Mouse (Mus musculus): ENCODE measurements around the gene Gm26602. TPM values are rescaled to one million over a fixed set of nuclear protein-coding genes. Genes with fewer than 3 reads are reported as not detected.

Gm26602 gene
- polyA plus RNA-seq, 1 experiment from 2014 or later = 2.9 TPM

DNA sequence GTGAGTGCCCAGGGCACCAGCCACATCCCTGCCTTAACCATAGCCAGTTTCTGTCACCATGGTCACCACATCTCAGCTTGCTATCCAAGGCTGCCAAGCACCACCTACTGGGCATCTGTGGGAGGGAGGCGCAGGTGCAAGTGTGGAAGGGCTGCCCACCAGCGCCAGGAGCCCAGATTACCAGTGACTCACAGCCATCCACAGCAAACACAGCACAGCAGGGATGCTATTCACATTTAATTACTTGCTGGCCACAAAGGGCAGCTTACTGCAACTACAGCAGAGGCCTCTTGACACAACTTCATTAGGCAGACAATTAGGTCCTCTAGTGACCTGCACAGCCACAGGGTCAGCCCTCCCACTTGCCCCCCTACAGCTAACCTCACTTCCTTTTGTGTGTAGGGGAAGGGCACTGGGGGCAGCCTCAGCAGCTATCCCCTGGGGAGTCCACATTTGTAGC lies 9.7 kb upstream of the Gm26602 start:
- H3K9ac ChIP-seq (ENCODE audit: low read depth, low read length) = no peak overlapping the region
- no peak overlapping the region; the same call in 1 of the 2 replicates for H3K27ac ChIP-seq (ENCODE audit: low read depth, low read length)
- H3K9me3 ChIP-seq (ENCODE audit: control insufficient read depth) = no peaks in the 10 kb centered on the region
- peak; percentile 55 for TF ChIP-seq CTCF (IDR thresholded peaks at IDR 0.05; ENCODE audit: low read depth)
- no peak overlapping the region for H3K4me2 ChIP-seq (replicated peaks; ENCODE audit: low read depth)
- no peaks in the 10 kb centered on the region for H3K4me1 ChIP-seq (replicated peaks; ENCODE audit: control insufficient read depth, insufficient read depth, low read length)
- ATAC-seq = no peak
- peaks cover 54% of the 10 kb centered on the region for H3K36me3 ChIP-seq (ENCODE audit: control insufficient read depth, insufficient read depth)
- WGBS = 69% methylated on average over 2 of the region's 2 CpGs
- H3K4me3 ChIP-seq (ENCODE audit: low read depth, low read length) = no peak overlapping the region
- no peaks in the 10 kb centered on the region for H3K27me3 ChIP-seq (replicated peaks; ENCODE audit: control insufficient read depth, insufficient read depth, low read length)

DNA sequence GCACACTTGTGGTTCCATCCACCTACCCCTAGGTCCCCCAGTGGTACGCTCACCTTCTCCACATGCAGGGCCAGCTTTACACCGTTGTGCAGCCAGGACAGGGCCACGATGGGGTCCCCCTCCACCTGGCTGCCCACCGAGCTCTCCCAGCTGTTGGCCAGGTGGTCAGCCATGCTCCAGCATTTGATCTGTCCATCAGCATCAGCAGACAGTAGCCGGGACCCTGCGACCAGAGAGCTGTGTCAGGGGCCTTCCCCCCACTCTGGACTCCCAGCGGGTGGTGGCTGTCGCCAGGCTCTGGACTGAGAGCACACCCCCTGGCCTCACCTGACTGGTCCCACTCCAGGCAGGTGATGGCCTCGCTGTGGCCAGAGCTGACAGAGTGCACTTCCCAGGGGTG lies 3.9 kb upstream of the Gm26602 start:
- 93% methylated on average over 9 of the region's 9 CpGs for WGBS
- Histone ChIP-seq H3K9me3 (ENCODE audit: control insufficient read depth) (no peaks in the 10 kb centered on the region), H3K36me3 (ENCODE audit: control insufficient read depth, insufficient read depth) (peaks cover 42% of the 10 kb centered on the region)

DNA sequence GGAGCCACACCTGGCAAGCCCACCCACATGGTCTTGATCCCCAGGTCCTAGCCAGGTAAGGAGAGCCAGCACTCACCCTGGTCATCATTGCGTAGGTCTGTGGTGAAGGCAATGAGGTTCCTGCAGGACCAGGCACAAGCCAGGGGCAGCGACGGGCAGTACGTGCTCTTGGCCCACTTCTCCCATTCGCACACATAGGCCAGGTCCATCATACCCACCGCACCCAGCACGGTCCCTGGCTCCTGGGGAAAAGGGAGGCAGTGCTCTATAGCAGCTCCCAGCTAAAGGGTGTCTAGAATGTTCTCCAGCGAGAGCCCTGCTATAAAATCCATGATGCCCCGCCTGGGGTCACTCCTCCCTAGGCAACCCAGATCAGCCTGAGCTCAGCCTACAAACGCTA lies 3.2 kb upstream of the Gm26602 start:
- H3K4me1 ChIP-seq (replicated peaks; ENCODE audit: control insufficient read depth, insufficient read depth, low read length) = no peaks in the 10 kb centered on the region
- no peak for ATAC-seq
- TF ChIP-seq CTCF (IDR thresholded peaks at IDR 0.05; ENCODE audit: low read depth) = no peak
- WGBS = 89% methylated on average over 10 of the region's 10 CpGs
- H3K36me3 ChIP-seq (ENCODE audit: control insufficient read depth, insufficient read depth) = peaks cover 42% of the 10 kb centered on the region
- no peaks in the 10 kb centered on the region for H3K27me3 ChIP-seq (replicated peaks; ENCODE audit: control insufficient read depth, insufficient read depth, low read length)
- H3K4me2 ChIP-seq (replicated peaks; ENCODE audit: low read depth) = no peak overlapping the region
- H3K9me3 ChIP-seq (ENCODE audit: control insufficient read depth) = no peaks in the 10 kb centered on the region
- H3K27ac ChIP-seq (ENCODE audit: low read depth, low read length) = no peak overlapping the region
- no peak overlapping the region for H3K9ac ChIP-seq (ENCODE audit: low read depth, low read length)
- no peak overlapping the region for H3K4me3 ChIP-seq (ENCODE audit: low read depth, low read length)

More for the DNA sequence above, 3.9 kb upstream of the Gm26602 start:
- Histone ChIP-seq H3K4me2 (replicated peaks; ENCODE audit: low read depth) (no peak overlapping the region), H3K4me1 (replicated peaks; ENCODE audit: control insufficient read depth, insufficient read depth, low read length) (no peaks in the 10 kb centered on the region), H3K9ac (ENCODE audit: low read depth, low read length) (no peak overlapping the region), H3K27me3 (replicated peaks; ENCODE audit: control insufficient read depth, insufficient read depth, low read length) (no peaks in the 10 kb centered on the region), H3K27ac (ENCODE audit: low read depth, low read length) (no peak overlapping the region), H3K4me3 (ENCODE audit: low read depth, low read length) (no peak overlapping the region)
- no peak for TF ChIP-seq CTCF (IDR thresholded peaks at IDR 0.05; ENCODE audit: low read depth)
- no peak for ATAC-seq

DNA sequence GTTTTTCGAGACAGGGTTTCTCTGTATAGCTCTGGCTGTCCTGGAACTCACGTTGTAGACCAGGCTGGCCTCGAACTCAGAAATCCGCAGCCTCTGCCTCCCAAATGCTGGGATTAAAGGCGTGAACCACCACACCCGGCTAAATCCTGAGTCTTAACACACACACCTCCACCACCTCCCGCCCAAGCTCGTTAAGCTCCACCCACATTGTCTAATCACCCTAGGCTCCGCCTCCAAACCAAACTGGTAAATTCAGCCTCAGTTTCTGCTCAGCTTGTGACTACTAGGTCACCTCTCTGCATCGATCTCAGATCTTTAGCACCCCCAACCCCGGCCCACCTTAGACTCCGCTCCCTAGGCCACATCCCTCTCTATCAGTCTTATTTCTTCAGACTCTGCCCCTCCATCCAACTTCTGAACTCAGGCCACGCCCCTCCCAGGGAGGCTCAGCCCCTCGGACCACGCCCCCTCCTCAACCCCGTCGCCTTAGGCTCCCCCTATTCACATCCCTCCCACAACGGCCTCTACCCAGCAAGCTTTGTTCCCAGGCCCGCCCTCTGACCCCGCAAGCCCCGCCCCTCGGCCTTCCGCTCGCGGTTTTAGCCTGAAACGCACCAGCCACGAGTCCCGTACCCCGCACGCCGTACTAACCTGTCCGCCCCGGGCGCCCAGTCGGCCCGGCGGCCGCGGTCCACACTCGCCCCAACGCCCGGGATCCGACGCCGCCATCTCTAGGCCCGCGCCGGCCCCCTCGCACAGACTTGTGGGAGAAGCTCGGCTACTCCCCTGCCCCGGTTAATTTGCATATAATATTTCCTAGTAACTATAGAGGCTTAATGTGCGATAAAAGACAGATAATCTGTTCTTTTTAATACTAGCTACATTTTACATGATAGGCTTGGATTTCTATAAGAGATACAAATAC lies 2.2 kb upstream of the Gm26602 start, which contains the start of gene Med16:
Gene Med16, minus strand, starts transcription at position 757 of the 925 bp plus-strand sequence.
- H3K4me2 ChIP-seq (replicated peaks; ENCODE audit: low read depth) = peak within 1 kb of the TSS; percentile 60
- no peak for TF ChIP-seq CTCF (IDR thresholded peaks at IDR 0.05; ENCODE audit: low read depth)
- peaks cover 34% of the 10 kb centered on the region for H3K36me3 ChIP-seq (ENCODE audit: control insufficient read depth, insufficient read depth)
- no peaks in the 10 kb centered on the region for H3K4me1 ChIP-seq (replicated peaks; ENCODE audit: control insufficient read depth, insufficient read depth, low read length)
- H3K27me3 ChIP-seq (replicated peaks; ENCODE audit: control insufficient read depth, insufficient read depth, low read length) = no peaks in the 10 kb centered on the region
- H3K9ac ChIP-seq (ENCODE audit: low read depth, low read length) = peak within 1 kb of the TSS; percentile 89
- 1% methylated on average over 52 of the region's 52 CpGs for WGBS
- H3K27ac ChIP-seq (ENCODE audit: low read depth, low read length) = peak within 1 kb of the TSS; percentile 96
- no peaks in the 10 kb centered on the region for H3K9me3 ChIP-seq (ENCODE audit: control insufficient read depth)
- peak; percentile 97 for ATAC-seq
- H3K4me3 ChIP-seq (ENCODE audit: low read depth, low read length) = peak within 1 kb of the TSS; percentile 82

DNA sequence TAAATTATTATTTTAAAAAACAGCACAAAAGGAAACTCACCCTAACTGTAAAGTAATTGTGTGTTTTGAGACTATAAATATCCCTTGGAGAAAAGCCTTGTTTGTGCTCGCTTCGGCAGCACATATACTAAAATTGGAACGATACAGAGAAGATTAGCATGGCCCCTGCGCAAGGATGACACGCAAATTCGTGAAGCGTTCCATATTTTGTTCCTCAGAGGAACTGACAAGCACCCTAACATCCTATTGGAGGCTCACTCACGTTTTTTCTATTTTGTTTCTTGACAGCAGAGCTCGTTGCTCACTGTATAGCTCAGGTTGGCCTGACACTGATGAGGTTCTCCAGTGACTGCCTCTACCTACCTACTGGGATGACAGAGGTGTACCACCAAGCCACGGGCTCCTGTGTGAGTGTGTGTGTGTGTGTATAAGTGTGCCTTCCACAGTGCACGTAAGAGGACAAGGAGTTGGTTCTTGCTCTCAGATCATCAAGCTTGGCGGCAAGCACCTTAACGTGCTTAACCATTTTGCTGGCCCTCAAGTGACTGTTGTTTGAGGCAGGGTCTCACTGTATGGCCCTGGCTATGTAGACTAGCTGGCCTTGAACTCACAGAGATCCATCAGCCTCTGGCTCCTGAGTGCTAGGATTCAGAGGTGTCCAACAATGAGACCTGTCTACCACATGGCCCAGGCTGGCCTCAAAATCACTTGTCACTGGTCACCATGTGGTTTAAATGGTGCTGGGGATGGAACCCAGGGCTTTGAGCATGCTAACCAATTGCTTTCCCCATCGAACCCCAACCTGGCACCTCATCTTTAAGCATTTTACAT lies 1.3 kb upstream of the Gm26602 start:
- H3K4me3 ChIP-seq (ENCODE audit: low read depth, low read length) = peak overlapping the region; percentile 82
- H3K9me3 ChIP-seq (ENCODE audit: control insufficient read depth) = no peaks in the 10 kb centered on the region
- H3K27ac ChIP-seq (ENCODE audit: low read depth, low read length) = peak overlapping the region; percentile 96
- no peaks in the 10 kb centered on the region for H3K27me3 ChIP-seq (replicated peaks; ENCODE audit: control insufficient read depth, insufficient read depth, low read length)
- no peaks in the 10 kb centered on the region for H3K4me1 ChIP-seq (replicated peaks; ENCODE audit: control insufficient read depth, insufficient read depth, low read length)
- ATAC-seq = peak; percentile 16; the same call in 1 of the 2 replicates
- TF ChIP-seq CTCF (IDR thresholded peaks at IDR 0.05; ENCODE audit: low read depth) = no peak
- peak overlapping the region; percentile 89 for H3K9ac ChIP-seq (ENCODE audit: low read depth, low read length)
- peaks cover 29% of the 10 kb centered on the region for H3K36me3 ChIP-seq (ENCODE audit: control insufficient read depth, insufficient read depth)
- 25% methylated on average over 14 of the region's 14 CpGs for WGBS
- peak overlapping the region; percentile 60 for H3K4me2 ChIP-seq (replicated peaks; ENCODE audit: low read depth)

DNA sequence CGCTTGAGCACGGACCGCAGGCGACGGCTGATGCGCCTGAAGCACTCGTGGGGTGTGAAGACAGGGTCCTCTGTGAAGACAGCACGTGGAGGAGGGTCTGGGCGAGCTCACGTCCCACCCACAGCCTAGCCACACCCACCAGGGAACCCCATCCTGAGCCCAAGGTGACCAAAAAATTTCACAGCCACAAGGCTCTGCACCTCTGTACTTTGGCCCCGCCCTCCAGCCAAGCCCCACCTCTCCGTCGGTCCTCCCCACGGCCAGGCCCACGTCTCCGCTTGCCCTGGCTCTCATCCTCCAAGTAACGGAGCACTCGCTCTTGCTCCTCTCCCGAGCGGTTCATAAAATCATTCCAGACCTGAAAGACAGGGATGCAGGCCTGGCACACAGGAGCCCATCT lies 1.8 kb downstream of the Gm26602 start:
- Histone ChIP-seq H3K4me1 (replicated peaks; ENCODE audit: control insufficient read depth, insufficient read depth, low read length) (0 out of 2 replicates have a peak, but pooled peaks cover 7% of the 10 kb centered on the region), H3K9me3 (ENCODE audit: control insufficient read depth) (no peaks in the 10 kb centered on the region), H3K9ac (ENCODE audit: low read depth, low read length) (no peak overlapping the region), H3K27me3 (replicated peaks; ENCODE audit: control insufficient read depth, insufficient read depth, low read length) (no peaks in the 10 kb centered on the region), H3K4me3 (ENCODE audit: low read depth, low read length) (no peak overlapping the region), H3K4me2 (replicated peaks; ENCODE audit: low read depth) (no peak overlapping the region), H3K36me3 (ENCODE audit: control insufficient read depth, insufficient read depth) (peaks cover 7% of the 10 kb centered on the region), H3K27ac (ENCODE audit: low read depth, low read length) (no peak overlapping the region)
- no peak for ATAC-seq
- no peak for TF ChIP-seq CTCF (IDR thresholded peaks at IDR 0.05; ENCODE audit: low read depth)
- 75% methylated on average over 20 of the region's 20 CpGs for WGBS

Data from intestine, postnatal 0 days (tissue).